Mouse (Mus musculus) forebrain, embryonic 16.5 days (tissue): Measurements from ENCODE around the gene Bdh2. TPM values are rescaled to one million over a fixed set of nuclear protein-coding genes. Genes with fewer than 3 reads are reported as not detected.

ENCODE experiments used
- ATAC-seq: fragments of 200-750 bp; cut with Nextera tagmentation; 2 replicates; pipeline ENCODE4 v1.8.0; 2017; ENCODE audit warnings: mild to moderate bottlenecking, moderate library complexity
- H3K27ac ChIP-seq: fragments of 300-500 bp; sonication (generic); 2 replicates; pipeline ENCODE4 v1.5.1; 2014; ENCODE audit warnings: low read length, control low read depth
- H3K27me3 ChIP-seq: fragments of 300-500 bp; sonication (generic); replicated peaks from 2 replicates; pipeline ENCODE4 v1.6.1; 2014; ENCODE audit warnings: low read length; ENCODE audit not compliant: control insufficient read depth, insufficient read depth
- H3K36me3 ChIP-seq: fragments of 300-500 bp; sonication (generic); 2 replicates; pipeline ENCODE4 v1.6.1; 2014; ENCODE audit not compliant: control insufficient read depth, insufficient read depth
- H3K4me1 ChIP-seq: fragments of 300-500 bp; sonication (generic); replicated peaks from 2 replicates; pipeline ENCODE4 v1.6.1; 2014; ENCODE audit warnings: low read length; ENCODE audit not compliant: control insufficient read depth, insufficient read depth
- H3K4me2 ChIP-seq: fragments of 300-500 bp; sonication (generic); 2 replicates; pipeline ENCODE4 v1.6.1; 2014; ENCODE audit warnings: mild to moderate bottlenecking, low read length, control low read depth
- H3K4me3 ChIP-seq: fragments of 300-500 bp; sonication (generic); replicated peaks from 2 replicates; pipeline ENCODE4 v1.5.1; 2014; ENCODE audit warnings: mild to moderate bottlenecking, low read length, control low read depth
- H3K9ac ChIP-seq: fragments of 300-500 bp; sonication (generic); replicated peaks from 2 replicates; pipeline ENCODE4 v1.6.1; 2014; ENCODE audit warnings: low read depth, low read length, control low read depth
- H3K9me3 ChIP-seq: fragments of 300-500 bp; sonication (generic); 2 replicates; pipeline ENCODE4 v1.6.1; 2016; ENCODE audit warnings: low read length; ENCODE audit not compliant: control insufficient read depth
- WGBS: fragments of 180-500 bp; shearing (Covaris S2); extraction: QIAGEN DNeasy Blood & Tissue Kit; methylation state at CpG from one replicate; pipeline ENCODE4 v1.1.7; 2014; 5-methylcytosine and 5-hydroxymethylcytosine counted together
- polyA plus RNA-seq: library from polyadenylated mRNA; unstranded; fragments of >200 nt; fragmentation: Nextera tagmentation; extraction: Ambion mirVana; gene quantifications from 2 replicates; pipeline ENCODE4 v1.2.1, GENCODE M21; 2015

Bdh2 gene
- polyA plus RNA-seq, 1 experiment from 2014 or later = 2.1 TPM

- H3K27me3 ChIP-seq = no peaks in the 10 kb centered on the region
- H3K9me3 ChIP-seq = no peaks in the 10 kb centered on the region
- H3K27ac ChIP-seq = no peak overlapping the region
- WGBS = 91% methylated on average over 7 of the region's 7 CpGs
- no peak overlapping the region for H3K4me3 ChIP-seq
- no peak for ATAC-seq
- H3K36me3 ChIP-seq = no peaks in the 10 kb centered on the region
- no peaks in the 10 kb centered on the region for H3K4me1 ChIP-seq
- no peak overlapping the region for H3K9ac ChIP-seq
- H3K4me2 ChIP-seq = no peak overlapping the region
Measured at GRCm38 (mm10) chr3:135260233-135260632, 20.8 kb upstream of the Bdh2 start.

GRCm38 (mm10) chr3:135268616-135269015, 12.4 kb upstream of the Bdh2 start:
- 88% methylated on average over 5 of the region's 5 CpGs for WGBS

GRCm38 (mm10) chr3:135269391-135269990, 11.5 kb upstream of the Bdh2 start:
- H3K9me3 ChIP-seq = no peaks in the 10 kb centered on the region
- H3K4me1 ChIP-seq = no peaks in the 10 kb centered on the region
- H3K27me3 ChIP-seq = no peaks in the 10 kb centered on the region
- H3K27ac ChIP-seq = no peak overlapping the region
- H3K36me3 ChIP-seq = no peaks in the 10 kb centered on the region
- H3K4me2 ChIP-seq = no peak overlapping the region
- no peak for ATAC-seq
- H3K4me3 ChIP-seq = no peak overlapping the region
- WGBS = 92% methylated on average over 10 of the region's 10 CpGs
- no peak overlapping the region for H3K9ac ChIP-seq

More at GRCm38 (mm10) chr3:135268616-135269015, 12.4 kb upstream of the Bdh2 start:
- Histone ChIP-seq H3K4me3 (no peak overlapping the region), H3K4me2 (no peak overlapping the region), H3K27me3 (no peaks in the 10 kb centered on the region), H3K9me3 (no peaks in the 10 kb centered on the region), H3K36me3 (no peaks in the 10 kb centered on the region), H3K9ac (no peak overlapping the region), H3K4me1 (no peaks in the 10 kb centered on the region), H3K27ac (no peak overlapping the region)
- no peak for ATAC-seq

- Histone ChIP-seq H3K4me1 (no peaks in the 10 kb centered on the region), H3K36me3 (no peaks in the 10 kb centered on the region), H3K27ac (no peak overlapping the region), H3K4me2 (no peak overlapping the region), H3K4me3 (no peak overlapping the region), H3K9me3 (no peaks in the 10 kb centered on the region), H3K9ac (no peak overlapping the region), H3K27me3 (no peaks in the 10 kb centered on the region)
- WGBS = 57% methylated on average over 12 of the region's 12 CpGs
- ATAC-seq = peak; percentile 50; the same call in 1 of the 2 replicates
Measured at GRCm38 (mm10) chr3:135272627-135273026, 8.4 kb upstream of the Bdh2 start.

- Histone ChIP-seq H3K4me3 (no peak overlapping the region), H3K9ac (no peak overlapping the region), H3K4me2 (no peak overlapping the region), H3K4me1 (no peaks in the 10 kb centered on the region), H3K27ac (no peak overlapping the region), H3K36me3 (no peaks in the 10 kb centered on the region), H3K9me3 (no peaks in the 10 kb centered on the region), H3K27me3 (no peaks in the 10 kb centered on the region)
- WGBS = 88% methylated on average over 13 of the region's 13 CpGs
- no peak for ATAC-seq
Measured at GRCm38 (mm10) chr3:135273047-135273446, 8.0 kb upstream of the Bdh2 start.

GRCm38 (mm10) chr3:135280160-135280559, 861 bp upstream of the Bdh2 start:
- H3K9ac ChIP-seq = peak overlapping the region; percentile 42
- ATAC-seq = 0 out of 2 replicates have a peak, but pooled peaks have one; percentile 3
- WGBS = 82% methylated on average over 4 of the region's 4 CpGs
- H3K27me3 ChIP-seq = no peaks in the 10 kb centered on the region
- H3K36me3 ChIP-seq = no peaks in the 10 kb centered on the region
- no peak overlapping the region for H3K4me3 ChIP-seq
- 0 out of 2 replicates have a peak, but pooled peaks cover 7% of the 10 kb centered on the region for H3K4me1 ChIP-seq
- no peak overlapping the region for H3K4me2 ChIP-seq
- H3K9me3 ChIP-seq = no peaks in the 10 kb centered on the region
- H3K27ac ChIP-seq = no peak overlapping the region

GRCm38 (mm10) chr3:135281701-135282100, 680 bp downstream of the Bdh2 start:
- no peaks in the 10 kb centered on the region for H3K36me3 ChIP-seq
- no peaks in the 10 kb centered on the region for H3K9me3 ChIP-seq
- H3K9ac ChIP-seq = no peak overlapping the region
- no peak overlapping the region for H3K4me3 ChIP-seq
- H3K27me3 ChIP-seq = no peaks in the 10 kb centered on the region
- H3K4me1 ChIP-seq = 0 out of 2 replicates have a peak, but pooled peaks cover 7% of the 10 kb centered on the region
- H3K27ac ChIP-seq = no peak overlapping the region
- 79% methylated on average over 8 of the region's 8 CpGs for WGBS
- no peak for ATAC-seq
- H3K4me2 ChIP-seq = no peak overlapping the region

- WGBS = 92% methylated on average over 11 of the region's 11 CpGs
- ATAC-seq = no peak
- 0 out of 2 replicates have a peak, but pooled peaks cover 7% of the 10 kb centered on the region for H3K4me1 ChIP-seq
- H3K4me2 ChIP-seq = no peak overlapping the region
- no peaks in the 10 kb centered on the region for H3K9me3 ChIP-seq
- no peak overlapping the region for H3K4me3 ChIP-seq
- H3K27me3 ChIP-seq = no peaks in the 10 kb centered on the region
- H3K27ac ChIP-seq = no peak overlapping the region
- no peaks in the 10 kb centered on the region for H3K36me3 ChIP-seq
- no peak overlapping the region for H3K9ac ChIP-seq
Measured at GRCm38 (mm10) chr3:135285256-135285655, 4.2 kb downstream of the Bdh2 start.

GRCm38 (mm10) chr3:135285807-135286206, 4.8 kb downstream of the Bdh2 start:
- ATAC-seq = no peak
- Histone ChIP-seq H3K4me2 (no peak overlapping the region), H3K9me3 (no peaks in the 10 kb centered on the region), H3K27ac (no peak overlapping the region), H3K4me1 (0 out of 2 replicates have a peak, but pooled peaks cover 4% of the 10 kb centered on the region), H3K4me3 (no peak overlapping the region), H3K27me3 (no peaks in the 10 kb centered on the region), H3K36me3 (no peaks in the 10 kb centered on the region), H3K9ac (no peak overlapping the region)
- 80% methylated on average over 3 of the region's 3 CpGs for WGBS
